Mouse (Mus musculus): ENCODE measurements around the gene Cdk17.
A peak's percentile ranks its signal among the peaks of the same experiment; 100 is the strongest.

Cdk17 gene

GRCm38 (mm10) chr10:93160807-93161510 is at the start of gene Cdk17:
TSS of gene Cdk17 (plus strand) at chr10:93160875.
- DNase-seq, result peak; percentile 76 to 86

GRCm38 (mm10) chr10:93111412-93111811 is 49.3 kb upstream of the Cdk17 start:
- no peak for DNase-seq

- DNase-seq, result no peak
These were observed 48.7 kb upstream of the Cdk17 start for GRCm38 (mm10) chr10:93112021-93112420.

DNA sequence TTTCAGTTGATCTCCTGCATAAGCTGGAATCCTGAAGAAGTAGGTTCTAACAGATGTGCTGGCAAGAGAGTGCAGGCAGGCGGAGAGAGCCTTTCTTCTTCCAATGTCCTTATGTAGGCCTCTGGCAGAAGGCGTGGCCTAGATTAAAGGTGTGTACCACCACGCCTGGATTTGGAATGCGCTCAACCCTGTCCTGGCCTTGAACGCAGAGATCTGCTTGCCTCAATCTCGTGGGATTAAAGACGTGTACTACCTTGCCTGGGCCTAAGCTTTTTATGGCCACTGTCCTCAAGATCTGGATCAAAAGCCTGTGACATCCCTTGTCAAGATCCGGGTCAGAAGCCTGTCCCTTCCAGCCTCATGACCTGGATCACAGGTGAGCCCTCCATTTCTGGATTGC is 46.7 kb upstream of the Cdk17 start:
- no peak for DNase-seq

DNA sequence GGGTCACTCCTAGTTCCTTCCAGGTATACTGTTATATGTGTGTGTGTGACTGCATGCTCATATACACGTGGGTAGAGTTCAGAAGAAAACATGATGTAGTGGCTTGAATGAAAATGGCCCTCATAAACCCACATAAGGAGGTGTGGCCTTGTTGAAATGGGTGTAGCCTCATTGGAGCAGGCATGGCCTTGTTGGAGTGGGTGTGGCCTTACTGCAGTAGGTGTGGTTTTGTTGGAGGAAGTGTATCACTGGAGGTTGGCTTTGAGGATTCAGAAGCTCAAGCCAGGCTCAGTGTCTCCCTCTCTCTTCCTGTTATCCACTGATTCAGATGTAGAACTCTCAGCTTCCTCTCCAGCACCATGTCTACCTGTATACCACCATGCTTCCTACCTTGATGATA is 45.9 kb upstream of the Cdk17 start:
- no peak for DNase-seq

DNA sequence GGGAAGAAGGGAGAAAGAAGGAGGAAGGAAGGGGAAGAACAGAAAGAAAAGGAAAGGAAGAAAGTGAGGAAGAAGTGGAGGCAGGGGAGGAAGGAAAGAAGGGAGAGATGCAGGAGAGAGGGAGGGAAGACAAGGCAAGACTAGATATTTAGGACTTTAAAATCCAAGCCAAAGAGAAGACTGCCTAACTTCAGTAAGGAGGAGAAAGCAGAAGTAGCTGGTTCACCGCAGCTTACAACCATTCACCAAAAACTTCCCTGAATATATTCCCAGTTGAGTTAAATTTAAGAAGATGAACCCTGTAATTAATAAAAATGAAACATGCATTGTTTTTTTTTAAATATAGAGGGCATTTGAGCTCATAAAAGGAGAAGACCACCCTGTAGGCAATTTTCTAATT is 44.9 kb upstream of the Cdk17 start:
- DNase-seq, result no peak

DNA sequence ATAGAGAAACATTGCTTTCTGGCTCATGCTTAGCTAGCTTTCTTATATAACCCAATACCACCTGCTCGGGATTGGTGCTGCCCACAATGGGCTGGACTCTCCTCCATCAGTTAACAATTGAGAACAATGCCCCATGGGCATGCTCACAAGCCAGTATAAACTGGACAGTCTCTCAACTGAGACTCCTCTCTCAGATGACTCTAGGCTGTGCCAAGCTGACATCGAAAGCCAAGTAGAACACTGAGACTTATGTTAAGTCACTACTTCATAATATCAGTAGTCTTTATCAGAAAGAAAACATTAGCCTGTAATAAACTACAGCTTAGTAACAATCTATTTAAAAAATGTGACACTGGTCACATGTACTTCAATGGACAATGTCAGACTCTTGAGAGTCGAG is 44.0 kb upstream of the Cdk17 start:
- no peak for DNase-seq

GRCm38 (mm10) chr10:93119809-93120208 is 40.9 kb upstream of the Cdk17 start:
- DNase-seq, result no peak

GRCm38 (mm10) chr10:93121262-93121860 is 39.3 kb upstream of the Cdk17 start:
- DNase-seq, result no peak

DNA sequence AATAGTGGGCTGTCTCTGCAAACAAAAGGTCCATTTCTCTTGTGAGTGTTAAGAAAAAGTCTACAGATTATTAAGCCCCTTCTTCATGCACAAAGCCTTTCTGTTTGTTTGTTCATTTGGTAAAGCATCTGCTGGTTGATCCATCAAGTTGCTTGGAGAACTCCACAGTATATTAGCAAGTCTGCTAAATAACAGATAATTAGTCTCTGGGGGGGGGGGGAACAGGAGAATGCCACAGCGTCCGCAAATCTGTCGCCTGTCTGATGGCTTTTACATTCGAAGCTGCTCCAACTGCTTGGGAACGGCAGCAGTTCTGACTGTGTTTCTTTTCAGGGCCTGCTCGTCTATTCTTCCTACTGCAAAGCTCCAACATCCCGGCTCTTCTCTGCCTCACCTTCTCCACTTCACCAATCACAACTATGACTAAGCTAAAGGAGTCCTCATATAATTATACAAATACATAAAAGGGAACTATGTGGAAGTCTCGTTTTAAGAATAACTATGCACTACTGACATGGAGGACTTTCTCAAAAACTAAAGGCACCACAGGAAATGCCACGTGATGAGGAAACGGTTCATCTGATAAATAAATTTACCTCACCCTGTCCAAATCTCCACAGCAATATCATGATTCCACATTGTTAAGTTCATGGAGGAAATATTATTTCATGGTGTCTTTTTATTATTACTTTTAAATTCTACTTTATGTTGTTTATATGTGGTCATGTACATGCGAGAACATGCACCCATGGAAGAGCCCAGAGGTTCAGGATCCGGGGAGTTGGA is 38.1 kb upstream of the Cdk17 start:
- DNase-seq, result no peak

DNA sequence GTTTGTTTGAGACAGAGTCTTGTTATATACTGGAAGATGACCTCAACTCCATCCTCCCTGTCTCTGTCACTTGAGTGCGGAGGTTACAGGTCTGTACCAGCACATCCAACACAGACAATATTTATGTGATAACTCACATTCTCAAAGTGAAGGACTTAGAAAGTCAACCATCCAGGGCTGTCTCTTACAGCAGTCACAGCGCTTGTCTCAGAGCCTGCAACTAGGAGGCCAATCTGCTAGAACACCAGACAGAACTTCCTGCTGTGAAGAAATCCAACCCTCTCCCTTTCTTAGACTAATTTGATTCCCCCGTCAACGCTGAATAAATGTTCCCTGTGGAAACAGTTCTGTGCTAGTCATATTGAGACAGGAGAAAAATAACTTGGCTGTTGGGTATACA is 37.4 kb upstream of the Cdk17 start:
- no peak for DNase-seq

- peak; percentile 46 to 70 for DNase-seq
These were observed 36.6 kb upstream of the Cdk17 start for GRCm38 (mm10) chr10:93123957-93124613.

DNA sequence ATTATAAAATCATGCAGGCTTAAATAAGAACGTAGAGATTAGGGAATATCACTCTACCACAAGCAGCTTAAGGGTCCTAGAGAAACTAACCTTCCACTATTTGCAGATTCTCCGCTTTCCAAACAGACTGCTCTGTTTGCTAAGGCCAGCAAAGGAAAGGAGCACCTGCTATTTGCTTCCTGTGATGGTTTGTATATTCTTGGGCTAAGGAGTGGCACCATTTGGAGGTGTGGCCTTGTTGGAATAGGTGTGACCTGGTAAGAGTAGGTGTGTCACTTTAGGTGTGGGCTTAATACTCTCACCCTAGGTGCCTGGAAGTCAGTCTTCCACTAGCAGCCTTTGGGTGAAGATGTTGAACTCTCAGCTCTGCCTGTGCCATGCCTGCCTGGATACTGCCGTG is 34.6 kb upstream of the Cdk17 start:
- DNase-seq, result no peak

GRCm38 (mm10) chr10:93128566-93128965 is 32.1 kb upstream of the Cdk17 start:
- DNase-seq, result no peak

- DNase-seq, result no peak
These were observed 31.3 kb upstream of the Cdk17 start for GRCm38 (mm10) chr10:93129345-93129744.

GRCm38 (mm10) chr10:93129904-93130455 is 30.7 kb upstream of the Cdk17 start:
- no peak for DNase-seq

DNA sequence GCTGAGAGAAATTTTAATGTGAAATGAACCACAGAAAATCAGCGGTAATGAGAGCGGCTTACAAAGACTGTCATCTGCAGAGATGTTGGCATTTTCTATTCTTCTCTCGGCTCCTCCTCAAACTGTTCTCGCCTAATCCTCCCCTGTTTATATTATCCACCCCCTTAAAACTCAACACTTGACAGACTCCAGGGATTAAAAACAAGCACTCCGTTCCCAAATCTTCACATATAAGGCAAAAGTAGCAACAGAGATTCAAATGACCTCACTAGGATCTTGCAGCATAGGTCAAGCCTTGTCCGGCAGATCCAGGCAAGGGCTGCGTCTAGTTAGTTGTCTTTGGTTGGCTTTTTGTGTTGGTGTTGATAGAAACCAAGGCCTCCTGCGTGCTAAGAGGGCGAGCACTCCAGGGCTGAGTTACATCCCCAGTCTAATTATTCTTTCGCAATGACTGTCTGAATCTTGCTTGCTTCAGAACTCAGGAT is 30.2 kb upstream of the Cdk17 start:
- DNase-seq, result no peak

- no peak for DNase-seq
These were observed 28.7 kb upstream of the Cdk17 start for GRCm38 (mm10) chr10:93131865-93132566.

DNA sequence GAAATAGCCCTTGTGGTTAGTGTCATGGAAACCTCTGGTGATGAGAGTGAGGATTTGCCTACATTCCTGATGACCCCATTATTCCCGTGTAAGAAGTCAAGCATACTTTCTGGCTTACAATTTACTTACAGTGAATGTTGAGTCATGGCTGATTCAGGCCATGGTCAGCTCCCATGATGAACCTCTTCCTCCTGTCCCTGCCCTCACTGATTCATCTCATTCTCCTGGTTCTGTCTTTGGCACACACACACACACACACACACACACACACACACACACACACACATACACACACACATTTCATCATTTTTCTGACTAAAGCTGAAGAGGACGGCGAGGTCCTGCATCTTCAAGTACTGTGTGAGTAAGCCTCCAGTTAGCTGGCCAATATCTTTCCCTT is 21.9 kb upstream of the Cdk17 start:
- DNase-seq, result no peak

DNA sequence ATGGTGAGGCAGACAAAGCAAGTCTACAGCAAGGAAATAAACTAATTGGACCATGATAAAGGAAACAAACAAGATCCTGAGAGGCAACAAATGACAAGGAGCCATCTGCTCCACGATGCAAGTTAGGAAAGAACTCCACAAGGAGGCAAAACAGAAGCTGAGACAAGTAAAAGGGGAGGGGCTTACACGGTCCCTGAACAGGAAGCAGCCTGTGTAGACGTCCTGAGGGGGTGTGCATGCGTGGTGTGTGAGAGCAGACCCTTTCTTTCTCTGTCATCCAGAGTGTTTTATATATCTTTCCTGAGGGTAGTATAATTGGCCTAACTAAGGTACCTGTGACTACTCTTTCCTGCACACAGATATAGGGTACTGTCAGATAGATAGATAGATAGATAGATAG is 19.9 kb upstream of the Cdk17 start:
- DNase-seq, result no peak

GRCm38 (mm10) chr10:93142600-93143284 is 17.9 kb upstream of the Cdk17 start:
- no peak for DNase-seq
